Mouse (Mus musculus): ENCODE measurements around the gene Scd4. TPM values are rescaled to one million over a fixed set of nuclear protein-coding genes. Genes with fewer than 3 reads are reported as not detected.
"Not testable (repeated sequence)": the region's sequence is repeated elsewhere in the genome, so short reads cannot be mapped to it uniquely, and the experiment has no call there.

Gene Scd4
- polyA plus RNA-seq, 1 experiment from 2014 or later, result 0.05 TPM

DNA sequence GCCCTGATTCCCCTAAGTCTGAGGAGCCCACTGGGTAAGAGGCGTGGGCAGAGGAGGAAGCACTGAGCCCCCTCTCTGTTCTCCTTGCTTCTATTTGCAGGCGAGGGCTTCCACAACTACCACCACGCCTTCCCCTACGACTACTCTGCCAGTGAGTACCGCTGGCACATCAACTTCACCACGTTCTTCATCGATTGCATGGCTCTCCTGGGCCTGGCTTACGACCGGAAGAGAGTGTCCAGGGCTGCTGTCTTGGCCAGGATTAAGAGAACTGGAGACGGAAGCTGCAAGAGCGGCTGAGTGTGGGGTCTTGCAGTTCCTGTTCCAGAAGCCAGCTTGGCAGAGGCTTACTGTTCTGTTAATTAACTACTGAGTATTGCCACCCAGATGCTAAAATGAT is 30.0 kb upstream of the Scd4 start:
- Histone ChIP-seq H3K27ac (replicated peaks) (no peak overlapping the region), H3K9me3 (no peaks in the 10 kb centered on the region), H3K27me3 (replicated peaks; ENCODE audit: low read depth, poor library complexity, severe bottlenecking) (no peaks in the 10 kb centered on the region), H3K4me3 (no peak overlapping the region), H3K4me1 (peaks cover 34% of the 10 kb centered on the region), H3K36me3 (replicated peaks) (peaks cover 99% of the 10 kb centered on the region)
- DNase-seq (ENCODE audit: low spot score), result peak; percentile 5
- 94% methylated on average over 11 of the region's 11 CpGs for WGBS

DNA sequence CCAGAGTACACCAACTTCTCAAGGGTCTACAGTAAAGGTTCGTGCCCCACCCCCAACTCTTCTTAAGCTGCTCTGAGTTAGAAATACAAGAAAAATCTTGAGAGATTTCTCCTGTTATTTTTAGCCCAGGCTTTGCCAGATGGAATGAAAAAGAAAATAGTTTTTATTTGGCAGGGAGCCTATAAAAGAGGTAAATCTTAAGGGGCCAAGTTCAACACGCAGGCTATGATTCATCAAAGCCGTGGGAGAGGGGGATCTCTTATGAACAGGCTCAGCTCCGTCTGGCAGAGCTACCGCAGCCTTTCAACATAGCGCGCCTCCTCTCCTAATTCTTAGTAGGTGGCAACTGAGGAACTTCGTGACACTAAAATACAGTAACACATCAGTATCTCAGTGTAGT is 29.4 kb upstream of the Scd4 start:
- WGBS, result 94% methylated on average over 8 of the region's 8 CpGs
- Histone ChIP-seq H3K4me1 (peaks cover 28% of the 10 kb centered on the region), H3K36me3 (replicated peaks) (peaks cover 99% of the 10 kb centered on the region), H3K4me3 (no peak overlapping the region), H3K27me3 (replicated peaks; ENCODE audit: low read depth, poor library complexity, severe bottlenecking) (no peaks in the 10 kb centered on the region), H3K27ac (replicated peaks) (no peak overlapping the region), H3K9me3 (no peaks in the 10 kb centered on the region)
- DNase-seq (ENCODE audit: low spot score), result peak; percentile 2

GRCm38 (mm10) chr19:44304419-44304818 is 28.5 kb upstream of the Scd4 start:
- Histone ChIP-seq H3K4me1 (peaks cover 19% of the 10 kb centered on the region), H3K9me3 (no peaks in the 10 kb centered on the region), H3K27ac (replicated peaks) (no peak overlapping the region), H3K36me3 (replicated peaks) (peaks cover 99% of the 10 kb centered on the region), H3K4me3 (no peak overlapping the region), H3K27me3 (replicated peaks; ENCODE audit: low read depth, poor library complexity, severe bottlenecking) (no peaks in the 10 kb centered on the region)
- DNase-seq (ENCODE audit: low spot score), result peak; percentile 8
- 93% methylated on average over 10 of the region's 10 CpGs for WGBS

DNA sequence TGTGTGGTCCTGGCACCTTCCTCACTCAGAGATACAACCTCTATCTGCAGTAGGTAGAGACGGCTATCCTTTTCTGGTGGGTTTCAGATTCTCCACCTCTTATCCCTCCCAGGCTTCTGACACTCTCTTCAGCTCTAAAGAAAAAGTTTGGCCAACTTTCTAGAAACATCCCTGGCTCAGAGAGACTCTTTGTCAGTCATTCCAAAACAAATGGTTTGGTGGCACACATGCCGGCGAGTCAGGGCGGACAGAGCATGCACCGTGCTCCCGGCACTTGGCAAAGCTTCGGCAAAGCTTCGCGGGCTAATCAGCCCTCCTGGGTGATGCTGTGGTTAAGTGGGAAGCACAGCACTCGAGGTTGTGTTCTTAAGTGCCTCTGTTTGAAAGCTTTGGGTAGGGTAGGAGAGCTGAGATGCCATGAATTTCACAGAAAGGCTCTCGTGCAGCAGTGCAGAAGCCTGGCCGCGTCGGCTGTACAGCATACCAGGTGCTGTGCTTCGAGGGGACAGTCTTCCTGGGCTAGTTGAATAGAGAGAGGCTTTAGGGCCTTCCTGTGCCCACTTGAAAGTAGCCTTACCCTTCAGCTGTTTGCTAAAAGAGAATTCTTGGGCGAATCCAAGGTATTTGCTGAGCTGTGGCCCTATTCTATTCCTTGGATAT is 27.9 kb upstream of the Scd4 start:
- 93% methylated on average over 16 of the region's 16 CpGs for WGBS
- no peak overlapping the region for H3K4me3 ChIP-seq
- no peaks in the 10 kb centered on the region for H3K27me3 ChIP-seq (replicated peaks; ENCODE audit: low read depth, poor library complexity, severe bottlenecking)
- H3K36me3 ChIP-seq (replicated peaks), result peaks cover 95% of the 10 kb centered on the region
- no peak overlapping the region for H3K27ac ChIP-seq (replicated peaks)
- no peaks in the 10 kb centered on the region for H3K9me3 ChIP-seq
- DNase-seq (ENCODE audit: low spot score), result peak; percentile 2
- H3K4me1 ChIP-seq, result peaks cover 14% of the 10 kb centered on the region

GRCm38 (mm10) chr19:44305701-44306100 is 27.2 kb upstream of the Scd4 start:
- Histone ChIP-seq H3K27ac (replicated peaks) (no peak overlapping the region), H3K36me3 (replicated peaks) (peaks cover 88% of the 10 kb centered on the region), H3K27me3 (replicated peaks; ENCODE audit: low read depth, poor library complexity, severe bottlenecking) (no peaks in the 10 kb centered on the region), H3K4me1 (peaks cover 10% of the 10 kb centered on the region), H3K4me3 (no peak overlapping the region), H3K9me3 (no peaks in the 10 kb centered on the region)
- peak; percentile 7 for DNase-seq (ENCODE audit: low spot score)
- WGBS, result 94% methylated on average over 15 of the region's 15 CpGs

- Histone ChIP-seq H3K36me3 (replicated peaks) (peaks cover 83% of the 10 kb centered on the region), H3K4me1 (peaks cover 10% of the 10 kb centered on the region), H3K9me3 (no peaks in the 10 kb centered on the region), H3K4me3 (no peak overlapping the region), H3K27ac (replicated peaks) (no peak overlapping the region), H3K27me3 (replicated peaks; ENCODE audit: low read depth, poor library complexity, severe bottlenecking) (no peaks in the 10 kb centered on the region)
- DNase-seq (ENCODE audit: low spot score), result peak; percentile 6
- 88% methylated on average over 7 of the region's 7 CpGs for WGBS
These were observed 26.7 kb upstream of the Scd4 start for GRCm38 (mm10) chr19:44306171-44306570.

- Histone ChIP-seq H3K36me3 (replicated peaks) (peaks cover 73% of the 10 kb centered on the region), H3K27ac (replicated peaks) (no peak overlapping the region), H3K4me1 (peaks cover 18% of the 10 kb centered on the region), H3K9me3 (no peaks in the 10 kb centered on the region), H3K27me3 (replicated peaks; ENCODE audit: low read depth, poor library complexity, severe bottlenecking) (no peaks in the 10 kb centered on the region), H3K4me3 (no peak overlapping the region)
- 86% methylated on average over 9 of the region's 9 CpGs for WGBS
- DNase-seq (ENCODE audit: low spot score), result no peak
These were observed 25.6 kb upstream of the Scd4 start for GRCm38 (mm10) chr19:44307101-44307914.

GRCm38 (mm10) chr19:44307915-44308470 is 24.9 kb upstream of the Scd4 start:
- peaks cover 66% of the 10 kb centered on the region for H3K36me3 ChIP-seq (replicated peaks)
- H3K9me3 ChIP-seq, result no peaks in the 10 kb centered on the region
- DNase-seq (ENCODE audit: low spot score), result no peak
- H3K27me3 ChIP-seq (replicated peaks; ENCODE audit: low read depth, poor library complexity, severe bottlenecking), result no peaks in the 10 kb centered on the region
- H3K27ac ChIP-seq (replicated peaks), result no peak overlapping the region
- peaks cover 18% of the 10 kb centered on the region for H3K4me1 ChIP-seq
- H3K4me3 ChIP-seq, result no peak overlapping the region
- 86% methylated on average over 6 of the region's 6 CpGs for WGBS

GRCm38 (mm10) chr19:44308611-44309246 is 24.2 kb upstream of the Scd4 start:
- peak; percentile 5 for DNase-seq (ENCODE audit: low spot score)
- WGBS, result 93% methylated on average over 8 of the region's 8 CpGs
- H3K36me3 ChIP-seq (replicated peaks), result peaks cover 59% of the 10 kb centered on the region

DNA sequence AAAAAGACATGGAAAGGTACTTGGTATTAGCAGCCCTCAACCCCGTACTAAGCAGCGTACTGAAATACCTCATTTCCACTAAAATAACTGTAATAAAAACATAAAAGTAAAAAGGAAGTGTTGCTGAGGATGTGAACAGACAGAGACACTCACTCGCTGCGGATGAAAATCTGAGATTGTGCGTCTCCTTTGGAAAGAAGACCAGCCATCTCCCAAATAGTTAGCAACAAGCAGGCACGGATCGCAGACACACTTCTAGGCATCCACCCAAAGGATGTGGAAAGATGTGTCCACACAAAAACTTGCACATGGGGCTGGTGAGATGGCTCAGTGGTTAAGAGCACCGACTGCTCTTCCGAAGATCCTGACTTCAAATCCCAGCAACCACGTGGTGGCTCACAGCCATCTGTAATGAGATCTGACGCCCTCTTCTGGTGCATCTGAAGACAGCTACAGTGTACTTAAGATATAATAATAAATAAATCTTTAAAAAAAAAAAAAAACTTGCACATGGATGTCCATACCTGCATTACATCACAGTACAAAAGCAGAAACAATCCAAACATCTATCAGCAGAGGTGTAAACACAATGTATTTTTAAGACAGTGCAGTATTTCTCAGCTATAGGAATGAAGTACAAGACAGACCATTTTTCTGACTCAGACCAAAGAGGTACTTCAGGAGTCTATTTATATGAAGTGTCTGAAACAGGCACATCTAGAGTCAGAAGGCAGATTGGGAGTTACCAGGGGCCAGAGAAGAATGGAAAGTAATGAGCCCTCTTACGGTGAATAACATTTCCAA is 23.3 kb upstream of the Scd4 start:
- no peaks in the 10 kb centered on the region for H3K27me3 ChIP-seq (replicated peaks; ENCODE audit: low read depth, poor library complexity, severe bottlenecking)
- no peaks in the 10 kb centered on the region for H3K9me3 ChIP-seq
- 83% methylated on average over 12 of the region's 12 CpGs for WGBS
- peak; percentile 6 for DNase-seq (ENCODE audit: low spot score)
- peaks cover 50% of the 10 kb centered on the region for H3K36me3 ChIP-seq (replicated peaks)
- no peak overlapping the region for H3K4me3 ChIP-seq
- H3K27ac ChIP-seq (replicated peaks), result no peak overlapping the region
- H3K4me1 ChIP-seq, result peaks cover 24% of the 10 kb centered on the region

More at GRCm38 (mm10) chr19:44308611-44309246, 24.2 kb upstream of the Scd4 start:
- H3K4me3 ChIP-seq, result no peak overlapping the region
- no peak overlapping the region for H3K27ac ChIP-seq (replicated peaks)
- no peaks in the 10 kb centered on the region for H3K27me3 ChIP-seq (replicated peaks; ENCODE audit: low read depth, poor library complexity, severe bottlenecking)
- H3K9me3 ChIP-seq, result no peaks in the 10 kb centered on the region
- H3K4me1 ChIP-seq, result peaks cover 18% of the 10 kb centered on the region

DNA sequence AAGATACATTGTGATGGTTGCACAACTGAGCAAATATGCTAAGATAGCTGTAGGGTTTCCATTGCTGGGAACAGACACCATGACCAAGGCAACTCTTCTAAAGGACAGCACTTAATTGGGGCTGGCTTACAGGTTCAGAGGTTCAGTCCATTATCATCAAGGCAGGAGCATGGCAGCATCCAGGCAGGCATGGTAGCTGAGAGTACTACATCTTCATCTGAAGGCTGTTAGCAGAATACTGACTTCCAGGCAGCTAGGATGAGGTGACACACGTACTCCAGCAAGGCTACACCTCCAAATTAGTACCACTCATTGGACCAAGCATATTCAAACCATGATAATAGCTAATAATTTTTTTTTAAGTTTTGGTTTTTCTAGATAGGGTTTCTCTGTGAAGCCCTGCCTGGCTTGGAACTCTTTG is 22.7 kb upstream of the Scd4 start:
- H3K4me3 ChIP-seq; H3K9me3 ChIP-seq; H3K27ac ChIP-seq (replicated peaks); H3K27me3 ChIP-seq (replicated peaks; ENCODE audit: low read depth, poor library complexity, severe bottlenecking): not testable (repeated sequence)
- peak; percentile 3 for DNase-seq (ENCODE audit: low spot score)
- Histone ChIP-seq H3K36me3 (replicated peaks) (peaks cover 44% of the 10 kb centered on the region), H3K4me1 (peaks cover 29% of the 10 kb centered on the region)
- WGBS, result 92% methylated on average over 1 of the region's 1 CpGs

GRCm38 (mm10) chr19:44310814-44311213 is 22.1 kb upstream of the Scd4 start:
- no peak overlapping the region for H3K4me3 ChIP-seq
- H3K27me3 ChIP-seq (replicated peaks; ENCODE audit: low read depth, poor library complexity, severe bottlenecking), result no peaks in the 10 kb centered on the region
- 63% methylated on average over 5 of the region's 5 CpGs for WGBS
- DNase-seq (ENCODE audit: low spot score), result peak; percentile 11
- peaks cover 34% of the 10 kb centered on the region for H3K4me1 ChIP-seq
- H3K36me3 ChIP-seq (replicated peaks), result peaks cover 38% of the 10 kb centered on the region
- H3K27ac ChIP-seq (replicated peaks), result no peak overlapping the region
- no peaks in the 10 kb centered on the region for H3K9me3 ChIP-seq

Data from embryonic facial prominence, embryonic 10.5 days (tissue).